Mouse (Mus musculus) E14TG2a.4 (cell line): ENCODE results near the gene Plk5.

Experiments used
- CTCF ChIP-seq: conservative IDR thresholded peaks from 2 replicates; pipeline ENCODE4 v1.5.1; 2014; ENCODE audit warnings: low read length
- NANOG ChIP-seq: IDR thresholded peaks from 2 replicates; pipeline ENCODE4 v1.6.1; 2014; ENCODE audit warnings: borderline replicate concordance, low read length, mixed read lengths
- POU5F1 ChIP-seq: IDR thresholded peaks from 2 replicates; pipeline ENCODE4 v1.6.1; 2014; ENCODE audit warnings: low read length, borderline replicate concordance

GRCm38 (mm10) chr10:80313627-80314201, 42.5 kb upstream of the Plk5 start:
- TF ChIP-seq CTCF, result no peak
- no peak for TF ChIP-seq NANOG
- TF ChIP-seq POU5F1, result no peak
